Mouse (Mus musculus) fibroblast of lung, adult 2 months (primary cell): ENCODE measurements around the gene Cpe.

ENCODE experiments used
- DNase-seq: peaks from one replicate; pipeline ENCODE4 v3.0.0-alpha.2; 2011; ENCODE audit warnings: low read depth

Cpe gene

GRCm38 (mm10) chr8:64548054-64548850 is 144.6 kb downstream of the Cpe start:
- peak; percentile 46 for DNase-seq

GRCm38 (mm10) chr8:64543441-64543840 is 149.4 kb downstream of the Cpe start:
- no peak for DNase-seq
